Mouse (Mus musculus): ENCODE data around the gene Igfbp6. TPM values are rescaled to one million over a fixed set of nuclear protein-coding genes. Genes with fewer than 3 reads are reported as not detected.
A peak's percentile ranks its signal among the peaks of the same experiment; 100 is the strongest.

Gene Igfbp6
- polyA plus RNA-seq, 1 experiment from 2014 or later, result 25.8 TPM

- no peak overlapping the region for H3K4me2 ChIP-seq (ENCODE audit: low read depth, low read length)
- H3K36me3 ChIP-seq (ENCODE audit: control insufficient read depth, insufficient read depth, low read length), result peaks cover 32% of the 10 kb centered on the region
- 41% methylated on average over 13 of the region's 13 CpGs for WGBS
- no peaks in the 10 kb centered on the region for H3K9me3 ChIP-seq (ENCODE audit: control insufficient read depth, low read length)
- no peak overlapping the region for H3K27ac ChIP-seq (ENCODE audit: low read length)
- no peaks in the 10 kb centered on the region for H3K27me3 ChIP-seq (ENCODE audit: control insufficient read depth, insufficient read depth, low read depth, low read length)
- ATAC-seq (ENCODE audit: low read depth), result no peak
- H3K4me1 ChIP-seq (replicated peaks; ENCODE audit: control insufficient read depth, insufficient read depth, low read length), result peaks cover 53% of the 10 kb centered on the region
- no peak overlapping the region for H3K9ac ChIP-seq (ENCODE audit: low read length)
- no peak overlapping the region for H3K4me3 ChIP-seq (ENCODE audit: low read length)
Measured at GRCm38 (mm10) chr15:102107689-102108573, 36.2 kb upstream of the Igfbp6 start.

- Histone ChIP-seq H3K4me1 (replicated peaks; ENCODE audit: control insufficient read depth, insufficient read depth, low read length) (peaks cover 45% of the 10 kb centered on the region), H3K27me3 (ENCODE audit: control insufficient read depth, insufficient read depth, low read depth, low read length) (no peaks in the 10 kb centered on the region), H3K4me3 (ENCODE audit: low read length) (no peak overlapping the region), H3K4me2 (ENCODE audit: low read depth, low read length) (no peak overlapping the region), H3K36me3 (ENCODE audit: control insufficient read depth, insufficient read depth, low read length) (peaks cover 41% of the 10 kb centered on the region), H3K9ac (ENCODE audit: low read length) (no peak overlapping the region), H3K9me3 (ENCODE audit: control insufficient read depth, low read length) (no peaks in the 10 kb centered on the region), H3K27ac (ENCODE audit: low read length) (peak overlapping the region; percentile 4; the same call in 1 of the 2 replicates)
- WGBS, result 50% methylated on average over 18 of the region's 18 CpGs
- peak; percentile 20; the same call in 1 of the 2 replicates for ATAC-seq (ENCODE audit: low read depth)
Measured at GRCm38 (mm10) chr15:102108651-102109525, 35.3 kb upstream of the Igfbp6 start.

- Histone ChIP-seq H3K4me1 (replicated peaks; ENCODE audit: control insufficient read depth, insufficient read depth, low read length) (peaks cover 31% of the 10 kb centered on the region), H3K9me3 (ENCODE audit: control insufficient read depth, low read length) (no peaks in the 10 kb centered on the region), H3K9ac (ENCODE audit: low read length) (no peak overlapping the region), H3K4me2 (ENCODE audit: low read depth, low read length) (no peak overlapping the region), H3K4me3 (ENCODE audit: low read length) (no peak overlapping the region), H3K27ac (ENCODE audit: low read length) (no peak overlapping the region), H3K27me3 (ENCODE audit: control insufficient read depth, insufficient read depth, low read depth, low read length) (no peaks in the 10 kb centered on the region), H3K36me3 (ENCODE audit: control insufficient read depth, insufficient read depth, low read length) (peaks cover 44% of the 10 kb centered on the region)
- no peak for ATAC-seq (ENCODE audit: low read depth)
- 91% methylated on average over 7 of the region's 7 CpGs for WGBS
Measured at GRCm38 (mm10) chr15:102110271-102110670, 33.9 kb upstream of the Igfbp6 start.

- peaks cover 49% of the 10 kb centered on the region for H3K36me3 ChIP-seq (ENCODE audit: control insufficient read depth, insufficient read depth, low read length)
- H3K9me3 ChIP-seq (ENCODE audit: control insufficient read depth, low read length), result no peaks in the 10 kb centered on the region
- no peak overlapping the region for H3K27ac ChIP-seq (ENCODE audit: low read length)
- WGBS, result 74% methylated on average over 29 of the region's 29 CpGs
- H3K9ac ChIP-seq (ENCODE audit: low read length), result no peak overlapping the region
- no peaks in the 10 kb centered on the region for H3K27me3 ChIP-seq (ENCODE audit: control insufficient read depth, insufficient read depth, low read depth, low read length)
- peaks cover 27% of the 10 kb centered on the region for H3K4me1 ChIP-seq (replicated peaks; ENCODE audit: control insufficient read depth, insufficient read depth, low read length)
- H3K4me2 ChIP-seq (ENCODE audit: low read depth, low read length), result no peak overlapping the region
- H3K4me3 ChIP-seq (ENCODE audit: low read length), result no peak overlapping the region
- no peak for ATAC-seq (ENCODE audit: low read depth)
Measured at GRCm38 (mm10) chr15:102110701-102111494, 33.3 kb upstream of the Igfbp6 start.

GRCm38 (mm10) chr15:102111495-102111829, 32.7 kb upstream of the Igfbp6 start:
- Histone ChIP-seq H3K9me3 (ENCODE audit: control insufficient read depth, low read length) (no peaks in the 10 kb centered on the region), H3K27ac (ENCODE audit: low read length) (no peak overlapping the region), H3K36me3 (ENCODE audit: control insufficient read depth, insufficient read depth, low read length) (peaks cover 55% of the 10 kb centered on the region), H3K4me1 (replicated peaks; ENCODE audit: control insufficient read depth, insufficient read depth, low read length) (peaks cover 27% of the 10 kb centered on the region), H3K4me2 (ENCODE audit: low read depth, low read length) (no peak overlapping the region), H3K9ac (ENCODE audit: low read length) (no peak overlapping the region), H3K27me3 (ENCODE audit: control insufficient read depth, insufficient read depth, low read depth, low read length) (no peaks in the 10 kb centered on the region), H3K4me3 (ENCODE audit: low read length) (no peak overlapping the region)
- WGBS, result 80% methylated on average over 11 of the region's 11 CpGs
- no peak for ATAC-seq (ENCODE audit: low read depth)

- no peak overlapping the region for H3K9ac ChIP-seq (ENCODE audit: low read length)
- peaks cover 60% of the 10 kb centered on the region for H3K36me3 ChIP-seq (ENCODE audit: control insufficient read depth, insufficient read depth, low read length)
- H3K27ac ChIP-seq (ENCODE audit: low read length), result no peak overlapping the region
- 92% methylated on average over 6 of the region's 6 CpGs for WGBS
- no peak overlapping the region for H3K4me2 ChIP-seq (ENCODE audit: low read depth, low read length)
- H3K27me3 ChIP-seq (ENCODE audit: control insufficient read depth, insufficient read depth, low read depth, low read length), result no peaks in the 10 kb centered on the region
- peaks cover 26% of the 10 kb centered on the region for H3K4me1 ChIP-seq (replicated peaks; ENCODE audit: control insufficient read depth, insufficient read depth, low read length)
- no peak overlapping the region for H3K4me3 ChIP-seq (ENCODE audit: low read length)
- ATAC-seq (ENCODE audit: low read depth), result no peak
- no peaks in the 10 kb centered on the region for H3K9me3 ChIP-seq (ENCODE audit: control insufficient read depth, low read length)
Measured at GRCm38 (mm10) chr15:102112181-102112580, 32.0 kb upstream of the Igfbp6 start.

- H3K27me3 ChIP-seq (ENCODE audit: control insufficient read depth, insufficient read depth, low read depth, low read length), result no peaks in the 10 kb centered on the region
- no peak overlapping the region for H3K9ac ChIP-seq (ENCODE audit: low read length)
- peaks cover 65% of the 10 kb centered on the region for H3K36me3 ChIP-seq (ENCODE audit: control insufficient read depth, insufficient read depth, low read length)
- 63% methylated on average over 8 of the region's 8 CpGs for WGBS
- no peak overlapping the region for H3K4me3 ChIP-seq (ENCODE audit: low read length)
- no peak overlapping the region for H3K27ac ChIP-seq (ENCODE audit: low read length)
- ATAC-seq (ENCODE audit: low read depth), result no peak
- H3K9me3 ChIP-seq (ENCODE audit: control insufficient read depth, low read length), result no peaks in the 10 kb centered on the region
- no peak overlapping the region for H3K4me2 ChIP-seq (ENCODE audit: low read depth, low read length)
- H3K4me1 ChIP-seq (replicated peaks; ENCODE audit: control insufficient read depth, insufficient read depth, low read length), result peaks cover 23% of the 10 kb centered on the region
Measured at GRCm38 (mm10) chr15:102112827-102113226, 31.3 kb upstream of the Igfbp6 start.

GRCm38 (mm10) chr15:102113674-102114073, 30.5 kb upstream of the Igfbp6 start:
- peaks cover 20% of the 10 kb centered on the region for H3K4me1 ChIP-seq (replicated peaks; ENCODE audit: control insufficient read depth, insufficient read depth, low read length)
- no peak overlapping the region for H3K9ac ChIP-seq (ENCODE audit: low read length)
- no peaks in the 10 kb centered on the region for H3K27me3 ChIP-seq (ENCODE audit: control insufficient read depth, insufficient read depth, low read depth, low read length)
- WGBS, result 83% methylated on average over 4 of the region's 4 CpGs
- no peak overlapping the region for H3K4me3 ChIP-seq (ENCODE audit: low read length)
- no peaks in the 10 kb centered on the region for H3K9me3 ChIP-seq (ENCODE audit: control insufficient read depth, low read length)
- no peak overlapping the region for H3K4me2 ChIP-seq (ENCODE audit: low read depth, low read length)
- peaks cover 64% of the 10 kb centered on the region for H3K36me3 ChIP-seq (ENCODE audit: control insufficient read depth, insufficient read depth, low read length)
- H3K27ac ChIP-seq (ENCODE audit: low read length), result no peak overlapping the region
- no peak for ATAC-seq (ENCODE audit: low read depth)
